Mouse (Mus musculus): ENCODE measurements around the gene Dpagt1. TPM values are rescaled to one million over a fixed set of nuclear protein-coding genes. Genes with fewer than 3 reads are reported as not detected.
"Not testable (repeated sequence)": the region's sequence is repeated elsewhere in the genome, so short reads cannot be mapped to it uniquely, and the experiment has no call there.

Dpagt1 gene
- polyA plus RNA-seq, 1 experiment from 2014 or later: 32.5 TPM

- peaks cover 14% of the 10 kb centered on the region for H3K36me3 ChIP-seq (ENCODE audit: control insufficient read depth, insufficient read depth, low read length)
- H3K4me1 ChIP-seq (ENCODE audit: control insufficient read depth, insufficient read depth, low read depth, low read length): peaks cover 19% of the 10 kb centered on the region
- no peak overlapping the region for H3K27ac ChIP-seq (ENCODE audit: low read depth, low read length)
- H3K27me3 ChIP-seq (replicated peaks; ENCODE audit: control insufficient read depth, insufficient read depth, low read length): no peaks in the 10 kb centered on the region
- no peak overlapping the region for H3K4me3 ChIP-seq (ENCODE audit: low read length)
- no peak overlapping the region for H3K9ac ChIP-seq (ENCODE audit: low read depth, low read length)
- H3K4me2 ChIP-seq (ENCODE audit: low read length): no peak overlapping the region
- 96% methylated on average over 18 of the region's 18 CpGs for WGBS
- no peak for ATAC-seq
- no peaks in the 10 kb centered on the region for H3K9me3 ChIP-seq (ENCODE audit: control insufficient read depth, low read length)
These were observed 10.9 kb upstream of the Dpagt1 start for GRCm38 (mm10) chr9:44314910-44315309.

GRCm38 (mm10) chr9:44317452-44317851 is 8.4 kb upstream of the Dpagt1 start:
- H3K27me3 ChIP-seq (replicated peaks; ENCODE audit: control insufficient read depth, insufficient read depth, low read length): no peaks in the 10 kb centered on the region
- H3K27ac ChIP-seq (ENCODE audit: low read depth, low read length): no peak overlapping the region
- H3K9ac ChIP-seq (ENCODE audit: low read depth, low read length): no peak overlapping the region
- H3K4me1 ChIP-seq (ENCODE audit: control insufficient read depth, insufficient read depth, low read depth, low read length): peaks cover 23% of the 10 kb centered on the region
- no peak overlapping the region for H3K4me3 ChIP-seq (ENCODE audit: low read length)
- H3K9me3 ChIP-seq (ENCODE audit: control insufficient read depth, low read length): no peaks in the 10 kb centered on the region
- H3K4me2 ChIP-seq (ENCODE audit: low read length): peak overlapping the region; percentile 11
- WGBS: 69% methylated on average over 4 of the region's 4 CpGs
- no peak for ATAC-seq
- peaks cover 14% of the 10 kb centered on the region for H3K36me3 ChIP-seq (ENCODE audit: control insufficient read depth, insufficient read depth, low read length)

- Histone ChIP-seq H3K27me3 (replicated peaks; ENCODE audit: control insufficient read depth, insufficient read depth, low read length) (no peaks in the 10 kb centered on the region), H3K4me3 (ENCODE audit: low read length) (peak overlapping the region; percentile 98), H3K4me1 (ENCODE audit: control insufficient read depth, insufficient read depth, low read depth, low read length) (peaks cover 23% of the 10 kb centered on the region), H3K9ac (ENCODE audit: low read depth, low read length) (peak overlapping the region; percentile 97), H3K9me3 (ENCODE audit: control insufficient read depth, low read length) (no peaks in the 10 kb centered on the region), H3K36me3 (ENCODE audit: control insufficient read depth, insufficient read depth, low read length) (peaks cover 14% of the 10 kb centered on the region), H3K27ac (ENCODE audit: low read depth, low read length) (no peak overlapping the region), H3K4me2 (ENCODE audit: low read length) (peak overlapping the region; percentile 90)
- 68% methylated on average over 5 of the region's 5 CpGs for whole genome bisulfite sequencing
- no peak for ATAC-seq
These were observed 7.6 kb upstream of the Dpagt1 start for GRCm38 (mm10) chr9:44318076-44318825.

- Histone ChIP-seq H3K27me3 (replicated peaks; ENCODE audit: control insufficient read depth, insufficient read depth, low read length) (no peaks in the 10 kb centered on the region), H3K27ac (ENCODE audit: low read depth, low read length) (no peak overlapping the region), H3K4me2 (ENCODE audit: low read length) (peak overlapping the region; percentile 90), H3K9me3 (ENCODE audit: control insufficient read depth, low read length) (no peaks in the 10 kb centered on the region), H3K4me1 (ENCODE audit: control insufficient read depth, insufficient read depth, low read depth, low read length) (peaks cover 23% of the 10 kb centered on the region), H3K9ac (ENCODE audit: low read depth, low read length) (peak overlapping the region; percentile 97), H3K4me3 (ENCODE audit: low read length) (peak overlapping the region; percentile 98), H3K36me3 (ENCODE audit: control insufficient read depth, insufficient read depth, low read length) (peaks cover 11% of the 10 kb centered on the region)
- ATAC-seq: no peak
- 31% methylated on average over 3 of the region's 3 CpGs for WGBS
These were observed 7.1 kb upstream of the Dpagt1 start for GRCm38 (mm10) chr9:44318826-44319095.

DNA sequence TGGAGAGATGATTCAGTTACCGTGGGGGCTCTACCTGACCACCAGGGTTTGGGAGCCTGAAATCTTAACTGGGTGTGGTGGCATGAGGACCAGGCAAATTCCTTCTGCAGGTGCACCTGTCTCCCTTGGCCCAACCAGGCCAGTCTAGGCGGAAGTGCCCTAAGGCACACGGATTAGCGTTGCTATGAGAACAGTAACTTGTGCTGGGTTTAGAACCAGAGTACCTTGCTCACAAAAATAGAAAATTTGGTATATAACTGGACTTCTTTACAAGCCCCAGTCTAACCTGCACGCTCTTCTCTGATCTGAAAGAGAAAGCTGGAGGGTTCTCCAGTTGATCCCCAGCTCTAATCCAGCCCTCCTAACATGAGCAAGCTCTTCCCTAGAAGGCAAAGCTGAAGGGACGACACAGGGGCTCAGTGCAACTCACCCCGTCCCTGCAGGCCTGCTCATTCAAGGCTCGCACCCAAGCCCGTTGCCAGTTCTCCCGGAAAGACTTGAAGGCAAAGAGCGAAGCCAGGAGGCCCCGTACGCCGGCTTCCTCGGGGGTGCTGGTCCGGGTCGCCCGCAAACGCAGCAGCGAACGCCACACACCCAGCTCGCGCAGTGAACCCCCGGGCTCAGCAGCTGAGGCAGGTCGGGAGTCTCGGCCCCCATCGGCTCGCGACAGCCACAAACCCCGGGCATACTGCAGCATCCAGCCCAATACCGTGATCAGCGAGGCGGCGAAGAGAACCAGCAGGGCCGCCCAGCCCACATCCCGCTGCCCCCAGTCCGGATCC is 6.5 kb upstream of the Dpagt1 start:
- peaks cover 11% of the 10 kb centered on the region for H3K36me3 ChIP-seq (ENCODE audit: control insufficient read depth, insufficient read depth, low read length)
- H3K9me3 ChIP-seq (ENCODE audit: control insufficient read depth, low read length): no peaks in the 10 kb centered on the region
- 2% methylated on average over 31 of the region's 37 CpGs for WGBS
- H3K4me2 ChIP-seq (ENCODE audit: low read length): peak overlapping the region; percentile 90
- peak overlapping the region; percentile 81 for H3K27ac ChIP-seq (ENCODE audit: low read depth, low read length)
- peak overlapping the region; percentile 97 for H3K9ac ChIP-seq (ENCODE audit: low read depth, low read length)
- H3K27me3 ChIP-seq (replicated peaks; ENCODE audit: control insufficient read depth, insufficient read depth, low read length): no peaks in the 10 kb centered on the region
- H3K4me3 ChIP-seq (ENCODE audit: low read length): peak overlapping the region; percentile 98
- H3K4me1 ChIP-seq (ENCODE audit: control insufficient read depth, insufficient read depth, low read depth, low read length): peaks cover 23% of the 10 kb centered on the region
- no peak; the same call in 1 of the 2 replicates for ATAC-seq

DNA sequence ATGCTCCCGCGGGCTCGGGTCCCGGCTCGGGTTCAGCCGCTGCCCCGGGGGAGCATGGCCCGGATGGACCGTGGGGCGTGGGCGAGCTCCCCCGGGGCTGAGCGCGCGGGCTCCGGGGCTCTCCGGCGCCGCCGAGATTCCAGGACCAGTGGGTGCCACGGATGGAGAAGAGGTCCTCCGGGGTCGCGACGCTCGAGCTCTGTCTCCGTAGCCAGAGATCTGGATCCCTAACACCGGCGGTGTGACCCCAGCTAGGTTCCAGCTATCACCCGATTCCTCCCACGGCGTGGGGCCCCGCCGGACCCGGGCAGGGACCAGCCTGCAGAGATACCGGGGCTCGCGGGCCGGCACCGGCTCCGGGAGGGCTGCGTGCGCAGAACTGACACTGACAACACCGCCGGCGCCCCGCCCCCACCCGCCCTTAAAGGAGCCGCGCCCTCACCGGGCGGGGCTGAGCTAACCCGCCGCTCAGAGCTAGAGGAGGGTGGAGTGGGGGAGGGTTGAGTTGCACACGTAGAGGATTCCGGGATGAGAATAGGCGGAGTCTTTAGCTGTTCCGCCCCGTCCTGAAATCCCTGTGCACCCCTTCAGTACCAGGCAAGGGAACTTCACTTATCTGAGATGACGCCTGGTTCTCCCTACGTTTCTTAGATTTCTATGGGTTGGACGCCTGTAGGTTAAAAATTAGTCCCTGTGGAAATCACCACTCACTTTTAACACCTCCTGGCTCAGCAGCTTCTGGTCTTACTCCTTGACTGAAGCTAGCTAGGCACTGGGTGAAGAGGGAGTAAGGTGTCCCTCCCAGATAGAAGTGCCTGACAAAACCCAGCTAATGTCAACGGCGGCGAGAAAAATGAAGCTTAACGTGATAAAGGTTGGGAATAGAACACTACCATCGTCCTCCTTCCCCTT is 5.7 kb upstream of the Dpagt1 start, which contains the start of gene C2cd2l:
TSS of gene C2cd2l (minus strand) at position 399 of the 912 bp plus-strand sequence.
- Histone ChIP-seq H3K4me1 (ENCODE audit: control insufficient read depth, insufficient read depth, low read depth, low read length) (peaks cover 23% of the 10 kb centered on the region), H3K36me3 (ENCODE audit: control insufficient read depth, insufficient read depth, low read length) (peaks cover 4% of the 10 kb centered on the region), H3K9me3 (ENCODE audit: control insufficient read depth, low read length) (no peaks in the 10 kb centered on the region), H3K9ac (ENCODE audit: low read depth, low read length) (peak within 1 kb of the TSS; percentile 97), H3K27me3 (replicated peaks; ENCODE audit: control insufficient read depth, insufficient read depth, low read length) (no peaks in the 10 kb centered on the region), H3K4me2 (ENCODE audit: low read length) (peak within 1 kb of the TSS; percentile 90), H3K4me3 (ENCODE audit: low read length) (peak within 1 kb of the TSS; percentile 98), H3K27ac (ENCODE audit: low read depth, low read length) (peak within 1 kb of the TSS; percentile 81)
- under 1% methylated on average over 64 of the region's 67 CpGs for WGBS
- ATAC-seq: peak; percentile 99

GRCm38 (mm10) chr9:44320799-44321133 is 5.1 kb upstream of the Dpagt1 start:
- peaks cover 2% of the 10 kb centered on the region; the same call in 1 of the 2 replicates for H3K36me3 ChIP-seq (ENCODE audit: control insufficient read depth, insufficient read depth, low read length)
- peak overlapping the region; percentile 70 for H3K27ac ChIP-seq (ENCODE audit: low read depth, low read length)
- H3K4me3 ChIP-seq (ENCODE audit: low read length): peak overlapping the region; percentile 98
- peak overlapping the region; percentile 59 for H3K9ac ChIP-seq (ENCODE audit: low read depth, low read length)
- peaks cover 26% of the 10 kb centered on the region for H3K4me1 ChIP-seq (ENCODE audit: control insufficient read depth, insufficient read depth, low read depth, low read length)
- 18% methylated on average over 6 of the region's 6 CpGs for WGBS
- 0 out of 2 replicates have a peak, but pooled peaks have one; percentile 6 for ATAC-seq
- peak overlapping the region; percentile 90 for H3K4me2 ChIP-seq (ENCODE audit: low read length)
- H3K9me3 ChIP-seq (ENCODE audit: control insufficient read depth, low read length): no peaks in the 10 kb centered on the region
- no peaks in the 10 kb centered on the region for H3K27me3 ChIP-seq (replicated peaks; ENCODE audit: control insufficient read depth, insufficient read depth, low read length)

DNA sequence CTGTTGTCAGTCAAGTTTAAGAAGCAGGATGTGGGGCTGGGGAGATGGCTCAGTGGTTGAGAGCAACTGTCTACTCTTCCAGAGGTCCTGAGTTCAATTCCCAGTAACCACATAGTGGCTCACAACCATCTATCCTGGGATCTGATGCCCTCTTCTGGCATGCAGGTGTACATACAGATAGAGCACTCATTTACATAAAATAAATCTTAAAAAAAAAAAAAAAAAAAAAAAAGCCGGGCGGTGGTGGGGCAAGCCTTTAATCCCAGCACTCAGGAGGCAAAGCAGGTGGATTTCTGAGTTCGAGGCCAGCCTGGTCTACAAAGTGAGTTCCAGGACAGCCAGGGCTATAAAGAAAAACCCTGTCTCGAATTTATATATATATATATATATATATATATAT is 2.2 kb upstream of the Dpagt1 start:
- ATAC-seq; H3K27me3 ChIP-seq (replicated peaks; ENCODE audit: control insufficient read depth, insufficient read depth, low read length); H3K9me3 ChIP-seq (ENCODE audit: control insufficient read depth, low read length); H3K36me3 ChIP-seq (ENCODE audit: control insufficient read depth, insufficient read depth, low read length); H3K27ac ChIP-seq (ENCODE audit: low read depth, low read length); H3K4me3 ChIP-seq (ENCODE audit: low read length); H3K9ac ChIP-seq (ENCODE audit: low read depth, low read length); H3K4me2 ChIP-seq (ENCODE audit: low read length): not testable (repeated sequence)
- H3K4me1 ChIP-seq (ENCODE audit: control insufficient read depth, insufficient read depth, low read depth, low read length): peaks cover 22% of the 10 kb centered on the region
- WGBS: 83% methylated on average over 4 of the region's 4 CpGs
